Mouse (Mus musculus): ENCODE measurements around the gene Diras2. TPM values are rescaled to one million over a fixed set of nuclear protein-coding genes. Genes with fewer than 3 reads are reported as not detected.
A peak's percentile ranks its signal among the peaks of the same experiment; 100 is the strongest.
"Not testable (repeated sequence)": the region's sequence is repeated elsewhere in the genome, so short reads cannot be mapped to it uniquely, and the experiment has no call there.

Diras2 gene
- polyA plus RNA-seq, 1 experiment from 2014 or later, result 0.11 TPM

DNA sequence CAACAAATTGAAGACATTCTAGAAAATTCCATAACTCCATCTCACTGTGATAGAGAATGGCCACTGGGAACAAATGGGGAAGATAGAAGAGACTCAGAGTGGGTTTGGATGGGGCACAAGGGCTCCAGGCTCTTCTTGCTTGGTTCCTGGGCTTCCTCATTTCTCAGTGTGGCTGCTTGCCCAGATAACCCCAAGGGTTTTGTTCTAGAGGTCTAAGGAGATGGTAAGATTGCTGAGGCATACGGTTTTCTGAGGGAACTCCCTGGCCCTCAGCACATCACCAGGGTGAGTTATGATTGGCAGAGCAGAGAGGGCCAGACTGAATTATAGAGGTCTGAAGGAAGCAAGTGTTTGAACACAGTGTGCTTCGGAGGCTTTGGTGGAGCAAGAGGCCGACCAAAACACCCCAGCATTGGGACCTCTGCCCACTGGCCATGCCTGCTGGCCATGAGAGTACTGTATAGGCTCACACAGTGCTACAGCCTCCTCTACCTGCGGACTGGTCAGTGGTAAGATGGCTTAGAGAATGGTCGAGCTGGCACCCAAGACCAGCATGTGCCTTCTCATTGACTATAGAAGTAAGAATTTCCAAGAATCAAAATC, 25.3 kb downstream of the Diras2 start:
- not testable (repeated sequence) for H3K27me3 ChIP-seq (ENCODE audit: low read depth, poor library complexity, severe bottlenecking); H3K4me1 ChIP-seq; H3K36me3 ChIP-seq; H3K9me3 ChIP-seq (replicated peaks); H3K4me3 ChIP-seq; H3K27ac ChIP-seq; DNase-seq (ENCODE audit: low spot score)
- 84% methylated on average over 5 of the region's 5 CpGs for WGBS

DNA sequence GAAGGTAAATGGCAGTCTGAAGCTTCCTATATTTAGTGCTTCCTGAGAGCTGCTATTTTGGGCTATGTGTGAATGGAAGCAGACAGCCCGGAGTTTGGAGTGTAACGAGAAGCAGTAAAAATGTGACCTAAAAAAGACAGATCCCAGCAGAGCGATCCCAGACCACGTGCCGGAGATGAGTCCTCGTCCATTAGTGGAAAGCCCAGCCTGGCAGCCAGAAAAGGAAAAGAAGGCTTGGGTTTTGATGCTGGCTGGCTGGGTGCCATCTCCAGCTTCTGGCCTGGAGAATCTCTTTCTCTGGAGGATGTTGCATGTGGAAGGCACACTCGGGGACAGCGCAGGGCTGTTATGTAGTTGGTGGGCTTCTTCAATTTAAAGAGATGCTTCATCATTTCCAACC, 29.4 kb downstream of the Diras2 start:
- DNase-seq (ENCODE audit: low spot score), result no peak
- Histone ChIP-seq H3K9me3 (replicated peaks) (no peaks in the 10 kb centered on the region), H3K27ac (no peak overlapping the region), H3K27me3 (ENCODE audit: low read depth, poor library complexity, severe bottlenecking) (no peaks in the 10 kb centered on the region), H3K36me3 (no peaks in the 10 kb centered on the region), H3K4me1 (peaks cover 7% of the 10 kb centered on the region), H3K4me3 (no peak overlapping the region)
- 68% methylated on average over 8 of the region's 8 CpGs for WGBS

DNA sequence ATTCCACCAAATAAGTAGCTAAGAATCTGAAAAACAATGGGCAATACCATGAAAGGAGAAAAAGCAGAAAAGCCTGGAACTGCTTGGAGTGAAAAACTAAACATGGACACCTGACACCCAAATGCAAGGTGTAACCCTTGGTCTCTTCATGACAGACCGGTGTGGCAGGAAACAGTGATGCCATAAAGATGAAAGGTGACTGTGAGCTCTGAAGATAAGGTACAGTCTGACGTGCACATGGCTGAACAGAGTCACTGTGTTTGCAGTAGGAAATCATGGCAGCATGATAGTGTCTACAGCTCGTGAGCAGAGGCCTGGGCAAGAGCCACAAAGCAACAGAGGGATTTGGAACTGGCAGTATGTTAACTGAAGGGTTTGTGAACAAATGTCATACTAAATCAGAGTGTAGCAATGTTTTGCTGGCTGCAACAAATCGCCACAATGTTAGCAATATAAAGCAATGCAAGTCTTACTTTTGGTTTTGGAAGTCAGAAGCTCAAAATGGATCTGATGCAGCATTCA, 34.0 kb downstream of the Diras2 start:
- Histone ChIP-seq H3K4me3 (no peak overlapping the region), H3K36me3 (no peaks in the 10 kb centered on the region), H3K27me3 (ENCODE audit: low read depth, poor library complexity, severe bottlenecking) (no peaks in the 10 kb centered on the region), H3K4me1 (no peaks in the 10 kb centered on the region), H3K9me3 (replicated peaks) (no peaks in the 10 kb centered on the region), H3K27ac (no peak overlapping the region)
- no peak for DNase-seq (ENCODE audit: low spot score)
- WGBS, result 76% methylated on average over 4 of the region's 4 CpGs

DNA sequence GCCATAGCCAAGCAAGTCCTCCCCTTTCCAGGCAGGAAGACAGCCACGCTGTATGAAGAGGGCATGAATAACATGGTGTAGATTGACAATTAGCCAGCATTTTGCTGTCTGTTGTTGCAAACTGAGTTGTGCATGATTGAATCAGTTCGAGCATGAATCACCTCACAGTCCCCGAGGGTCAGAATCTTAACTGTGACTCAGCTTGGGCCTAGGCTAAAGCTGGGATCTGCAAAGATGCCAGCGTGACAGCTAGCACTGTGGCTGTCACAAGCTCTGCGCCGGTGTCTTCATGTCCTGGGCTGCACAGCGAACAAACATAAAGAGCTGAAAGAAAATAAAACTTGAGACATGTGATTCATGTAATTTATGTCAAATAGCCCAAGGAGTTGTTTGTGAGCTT, 42.3 kb downstream of the Diras2 start:
- no peaks in the 10 kb centered on the region for H3K4me1 ChIP-seq
- no peak for DNase-seq (ENCODE audit: low spot score)
- H3K27me3 ChIP-seq (ENCODE audit: low read depth, poor library complexity, severe bottlenecking), result no peaks in the 10 kb centered on the region
- H3K4me3 ChIP-seq, result no peak overlapping the region
- H3K36me3 ChIP-seq, result no peaks in the 10 kb centered on the region
- 94% methylated on average over 7 of the region's 7 CpGs for WGBS
- H3K9me3 ChIP-seq (replicated peaks), result no peaks in the 10 kb centered on the region
- no peak overlapping the region for H3K27ac ChIP-seq

DNA sequence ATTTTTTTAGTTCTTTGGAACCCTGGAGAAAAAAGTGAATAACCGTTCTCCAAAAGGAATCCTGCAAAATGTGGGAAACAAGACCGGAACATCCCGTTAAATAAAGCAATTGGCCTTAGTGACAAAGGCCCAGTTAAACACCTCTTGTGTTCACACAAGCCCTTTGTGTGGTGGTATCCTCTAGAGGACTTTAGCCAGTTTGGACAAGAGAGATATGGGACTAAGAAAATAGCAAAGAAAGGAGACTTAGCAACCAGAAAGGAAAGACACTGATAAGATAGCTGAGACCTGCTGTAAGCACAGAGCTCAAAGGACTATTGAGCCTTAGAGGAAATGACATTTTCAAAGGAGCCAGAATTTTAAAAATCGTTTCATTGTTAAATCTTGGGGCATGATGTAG, 47.0 kb downstream of the Diras2 start:
- WGBS, result 87% methylated on average over 4 of the region's 4 CpGs
- H3K9me3 ChIP-seq (replicated peaks), result no peaks in the 10 kb centered on the region

DNA sequence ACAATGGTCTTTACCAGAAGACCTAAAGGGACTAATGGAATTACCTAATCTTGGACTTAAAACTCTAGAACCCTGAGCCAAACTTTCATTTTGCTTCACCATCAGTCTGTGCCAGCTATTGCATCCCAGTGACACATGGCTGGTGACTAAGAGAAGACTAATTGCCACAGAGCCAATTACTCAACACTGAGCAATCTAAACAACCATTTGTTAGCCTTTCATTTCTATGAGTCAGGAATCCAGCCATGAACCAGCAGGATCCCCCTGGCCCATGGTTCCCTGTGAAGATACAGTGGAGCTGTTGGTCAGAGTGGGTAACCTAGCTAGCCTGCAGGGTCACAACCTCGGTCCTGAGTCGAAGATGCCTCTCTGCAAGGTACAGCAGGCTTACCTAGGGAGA, 49.3 kb downstream of the Diras2 start:
- no peak overlapping the region for H3K4me3 ChIP-seq
- no peaks in the 10 kb centered on the region for H3K27me3 ChIP-seq (ENCODE audit: low read depth, poor library complexity, severe bottlenecking)
- H3K27ac ChIP-seq, result no peak overlapping the region
- no peak for DNase-seq (ENCODE audit: low spot score)
- H3K9me3 ChIP-seq (replicated peaks), result no peaks in the 10 kb centered on the region
- no peaks in the 10 kb centered on the region for H3K4me1 ChIP-seq
- WGBS, result 83% methylated on average over 2 of the region's 2 CpGs
- no peaks in the 10 kb centered on the region for H3K36me3 ChIP-seq

More for the DNA sequence above, 47.0 kb downstream of the Diras2 start:
- DNase-seq (ENCODE audit: low spot score), result no peak
- Histone ChIP-seq H3K4me1 (no peaks in the 10 kb centered on the region), H3K4me3 (no peak overlapping the region), H3K36me3 (no peaks in the 10 kb centered on the region), H3K27me3 (ENCODE audit: low read depth, poor library complexity, severe bottlenecking) (no peaks in the 10 kb centered on the region), H3K27ac (no peak overlapping the region)

DNA sequence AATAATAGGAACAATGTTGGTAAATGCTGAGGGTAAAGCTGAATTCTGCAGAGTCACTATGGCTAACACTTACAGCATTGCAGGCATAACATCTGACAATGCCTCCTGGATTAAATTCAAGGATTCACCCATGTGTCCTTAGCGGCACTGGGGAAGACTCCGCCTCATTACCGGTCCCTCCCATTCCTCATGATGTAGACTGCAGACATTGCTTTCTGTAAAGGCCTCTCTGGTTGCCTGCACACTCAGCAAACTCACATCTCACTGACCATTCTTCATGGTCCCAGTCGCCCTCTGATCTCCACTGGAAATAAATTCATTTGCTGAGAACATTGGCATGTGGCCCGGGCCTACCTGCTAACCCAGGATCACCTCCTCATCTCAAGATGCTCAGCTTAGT, 51.9 kb downstream of the Diras2 start:
- Histone ChIP-seq H3K27ac (no peak overlapping the region), H3K4me3 (no peak overlapping the region), H3K9me3 (replicated peaks) (no peaks in the 10 kb centered on the region), H3K4me1 (no peaks in the 10 kb centered on the region), H3K36me3 (no peaks in the 10 kb centered on the region), H3K27me3 (ENCODE audit: low read depth, poor library complexity, severe bottlenecking) (no peaks in the 10 kb centered on the region)
- 95% methylated on average over 5 of the region's 5 CpGs for WGBS
- DNase-seq (ENCODE audit: low spot score), result no peak

DNA sequence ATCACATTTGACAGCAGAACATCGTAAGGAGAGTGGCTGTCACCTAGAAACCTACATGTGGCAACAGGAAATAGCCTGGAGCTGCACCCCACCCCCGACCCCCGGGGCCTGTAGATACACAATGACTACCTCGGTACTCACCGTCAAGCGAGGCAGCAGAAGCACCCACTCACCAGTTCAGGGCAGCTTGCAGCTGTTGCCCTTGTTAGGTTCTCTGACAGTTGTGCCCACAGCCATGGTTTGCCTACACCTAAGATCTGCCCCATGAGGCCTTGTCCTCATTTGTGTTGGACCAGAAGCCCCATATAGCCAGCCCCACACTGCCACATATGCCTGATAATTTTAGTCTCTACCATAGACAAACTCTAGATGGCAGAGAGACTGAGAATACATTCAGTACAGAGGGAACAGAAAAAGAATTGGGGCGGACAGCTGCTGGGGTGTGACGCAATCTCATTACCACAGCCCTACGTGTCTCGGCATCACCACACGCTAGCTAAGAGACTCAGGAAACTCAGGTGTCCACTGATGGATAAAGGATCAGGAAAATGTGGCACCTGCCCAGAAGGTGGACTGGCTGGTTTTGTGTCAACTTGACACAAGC, 54.0 kb downstream of the Diras2 start:
- DNase-seq (ENCODE audit: low spot score), result no peak
- Histone ChIP-seq H3K9me3 (replicated peaks) (no peaks in the 10 kb centered on the region), H3K36me3 (no peaks in the 10 kb centered on the region), H3K4me3 (no peak overlapping the region), H3K4me1 (no peaks in the 10 kb centered on the region), H3K27ac (no peak overlapping the region), H3K27me3 (ENCODE audit: low read depth, poor library complexity, severe bottlenecking) (no peaks in the 10 kb centered on the region)
- WGBS, result 88% methylated on average over 11 of the region's 11 CpGs

DNA sequence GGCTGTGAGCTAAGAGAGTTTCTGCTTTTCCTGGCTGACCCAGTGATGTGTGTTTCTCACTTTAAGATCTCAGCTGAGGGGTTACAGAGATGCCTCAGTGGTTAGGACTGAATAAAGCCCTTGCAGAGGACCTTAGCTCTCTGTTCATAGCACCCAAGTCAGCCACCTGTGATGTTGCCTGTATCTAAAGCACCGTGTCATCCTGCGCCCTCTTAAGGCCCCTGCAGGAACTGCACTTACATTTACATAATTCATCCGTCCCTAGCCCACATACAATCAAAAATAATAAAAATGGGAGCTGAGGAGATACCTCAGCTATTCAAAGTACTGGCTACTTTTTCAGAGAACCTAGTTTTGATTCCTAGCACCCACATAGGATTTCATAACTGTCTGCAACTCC, 54.9 kb downstream of the Diras2 start:
- WGBS, result 59% methylated on average over 3 of the region's 3 CpGs
- Histone ChIP-seq H3K4me3 (no peak overlapping the region), H3K9me3 (replicated peaks) (no peaks in the 10 kb centered on the region), H3K4me1 (no peaks in the 10 kb centered on the region), H3K27ac (no peak overlapping the region), H3K27me3 (ENCODE audit: low read depth, poor library complexity, severe bottlenecking) (no peaks in the 10 kb centered on the region), H3K36me3 (no peaks in the 10 kb centered on the region)
- DNase-seq (ENCODE audit: low spot score), result no peak

DNA sequence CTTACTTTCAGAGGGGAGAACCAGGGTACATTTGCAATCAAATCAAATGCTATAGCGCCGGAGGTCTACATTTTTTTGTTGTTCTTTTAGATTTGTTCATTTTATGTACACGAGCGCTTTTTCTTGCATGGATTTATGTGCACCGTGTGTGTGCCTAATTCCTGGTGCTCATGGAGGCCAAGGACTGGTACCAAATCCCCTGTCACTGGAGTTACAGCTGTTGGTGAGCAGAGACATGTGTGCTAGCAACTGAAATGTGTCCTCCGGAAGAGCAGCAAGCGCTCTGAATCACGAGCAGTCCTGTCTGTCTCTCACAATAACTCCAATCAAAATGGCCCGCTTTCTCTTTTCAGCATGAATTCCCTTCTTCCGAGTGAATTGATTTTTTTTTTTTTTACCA, 55.8 kb downstream of the Diras2 start:
- Histone ChIP-seq H3K9me3 (replicated peaks) (no peaks in the 10 kb centered on the region), H3K4me1 (no peaks in the 10 kb centered on the region), H3K27me3 (ENCODE audit: low read depth, poor library complexity, severe bottlenecking) (no peaks in the 10 kb centered on the region), H3K4me3 (no peak overlapping the region), H3K36me3 (no peaks in the 10 kb centered on the region), H3K27ac (no peak overlapping the region)
- no peak for DNase-seq (ENCODE audit: low spot score)
- 94% methylated on average over 10 of the region's 10 CpGs for WGBS

DNA sequence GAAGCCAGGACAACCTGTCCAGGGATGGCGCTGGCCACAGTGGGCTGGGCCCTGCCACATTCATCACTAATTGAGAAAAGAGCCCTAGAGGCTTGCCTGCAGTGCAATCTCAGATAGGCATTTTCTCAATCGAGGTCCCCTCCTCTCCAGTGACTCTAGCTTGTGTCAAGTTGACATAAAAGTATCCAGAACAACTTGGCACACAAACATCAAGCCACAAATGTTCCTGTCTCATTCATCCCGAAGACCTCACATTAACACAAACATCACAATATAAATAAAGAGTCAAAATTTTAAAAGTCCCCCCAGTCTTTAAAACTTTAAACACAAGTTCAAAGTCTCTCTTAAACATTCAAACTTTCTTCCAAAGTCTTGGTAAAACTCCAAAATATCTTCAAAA, 56.3 kb downstream of the Diras2 start:
- Histone ChIP-seq H3K27me3 (ENCODE audit: low read depth, poor library complexity, severe bottlenecking) (no peaks in the 10 kb centered on the region), H3K9me3 (replicated peaks) (no peaks in the 10 kb centered on the region), H3K4me3 (no peak overlapping the region), H3K36me3 (no peaks in the 10 kb centered on the region), H3K27ac (no peak overlapping the region), H3K4me1 (peaks cover under 1% of the 10 kb centered on the region; the same call in 1 of the 2 replicates)
- WGBS, result 90% methylated on average over 3 of the region's 3 CpGs
- no peak for DNase-seq (ENCODE audit: low spot score)

DNA sequence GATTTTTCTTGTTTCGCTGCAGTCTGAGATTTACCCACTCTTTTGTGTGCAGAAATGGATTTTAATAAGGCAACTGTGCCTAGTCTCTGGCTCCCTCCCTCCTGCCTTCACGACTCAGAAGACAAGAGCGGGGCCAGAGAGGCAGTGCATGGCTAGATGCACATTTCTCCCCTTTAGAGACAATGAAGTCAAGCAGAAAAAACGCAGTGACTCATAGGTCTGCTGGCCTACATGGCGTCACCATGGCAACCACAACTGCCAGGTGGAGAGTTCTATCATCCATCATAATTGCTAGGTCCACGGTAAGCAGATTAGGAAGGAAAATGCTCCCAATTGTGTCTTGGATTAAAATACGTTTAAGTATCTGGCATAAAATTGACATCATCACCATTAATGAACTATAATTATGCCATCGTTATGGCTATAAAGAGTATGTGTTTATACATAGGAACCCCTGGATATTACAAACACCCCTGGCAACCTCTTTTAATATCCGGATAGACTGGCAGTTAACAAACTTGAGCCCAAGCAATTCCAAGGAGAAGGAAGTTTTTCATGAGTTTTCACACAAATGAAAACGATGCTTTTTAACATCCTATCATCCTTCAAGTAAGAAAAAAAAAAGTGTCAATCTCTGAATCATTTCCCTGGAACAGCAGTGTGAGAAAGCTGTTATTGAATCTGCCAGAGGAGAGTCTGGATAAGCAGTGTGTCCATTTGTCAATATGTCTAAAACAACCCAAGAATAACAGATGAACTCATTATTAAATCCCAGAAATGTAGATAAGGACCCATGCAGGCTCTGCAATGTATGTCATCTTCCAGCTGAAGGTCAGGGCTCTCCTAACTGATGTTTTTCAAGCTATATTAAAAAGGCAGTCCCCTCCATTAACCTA, 61.0 kb downstream of the Diras2 start:
- Histone ChIP-seq H3K4me3 (no peak overlapping the region), H3K9me3 (replicated peaks) (no peaks in the 10 kb centered on the region), H3K36me3 (no peaks in the 10 kb centered on the region), H3K27me3 (ENCODE audit: low read depth, poor library complexity, severe bottlenecking) (no peaks in the 10 kb centered on the region), H3K27ac (no peak overlapping the region), H3K4me1 (peaks cover 8% of the 10 kb centered on the region; the same call in 1 of the 2 replicates)
- no peak for DNase-seq (ENCODE audit: low spot score)
- WGBS, result 76% methylated on average over 10 of the region's 10 CpGs

DNA sequence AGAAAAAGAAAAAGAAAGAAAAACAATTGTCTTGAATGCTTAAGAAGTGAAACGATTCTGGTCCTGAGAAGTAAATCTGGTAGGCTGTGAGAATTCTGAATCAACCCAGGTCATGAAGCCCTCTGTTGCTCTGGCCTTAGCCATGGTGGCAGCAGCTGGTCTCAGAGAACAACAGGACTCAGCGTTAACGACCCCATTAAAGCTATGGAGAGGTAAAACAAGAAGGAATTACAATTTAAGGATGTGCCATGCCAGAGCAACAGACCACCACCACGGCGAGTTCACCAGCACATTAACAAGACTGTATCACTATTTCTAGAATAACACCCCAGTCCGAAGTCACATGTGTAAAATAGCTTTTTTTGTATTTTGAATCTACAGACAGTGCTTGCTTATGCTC, 65.9 kb downstream of the Diras2 start:
- Histone ChIP-seq H3K4me1 (peaks cover 8% of the 10 kb centered on the region; the same call in 1 of the 2 replicates), H3K36me3 (no peaks in the 10 kb centered on the region), H3K27ac (no peak overlapping the region), H3K27me3 (ENCODE audit: low read depth, poor library complexity, severe bottlenecking) (no peaks in the 10 kb centered on the region), H3K4me3 (no peak overlapping the region), H3K9me3 (replicated peaks) (no peaks in the 10 kb centered on the region)
- 68% methylated on average over 6 of the region's 6 CpGs for WGBS
- peak; percentile 36 for DNase-seq (ENCODE audit: low spot score)

Data from limb, embryonic 10.5 days (tissue).